Mouse (Mus musculus): ENCODE results near the gene Dst.

Gene Dst

DNA sequence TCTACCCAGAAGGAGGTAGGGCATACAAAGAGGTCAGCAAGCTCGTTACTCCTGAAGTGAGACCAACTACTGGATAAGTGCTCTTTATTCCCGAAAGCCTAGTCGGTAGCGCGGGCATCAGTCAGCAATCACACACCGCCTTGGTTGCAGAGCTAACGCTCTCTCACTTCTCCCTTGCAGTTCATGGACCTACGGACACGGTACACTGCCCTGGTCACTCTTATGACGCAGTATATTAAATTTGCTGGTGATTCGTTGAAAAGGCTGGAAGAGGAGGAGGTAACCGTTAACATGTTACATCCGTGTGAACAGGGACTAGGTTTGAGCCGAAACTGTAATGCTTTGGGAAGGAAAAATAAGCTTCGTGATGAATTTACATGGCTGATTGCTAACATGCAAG, 266.5 kb downstream of the Dst start:
- no peak for DNase-seq (ENCODE audit: low spot score in 2 of 2)

DNA sequence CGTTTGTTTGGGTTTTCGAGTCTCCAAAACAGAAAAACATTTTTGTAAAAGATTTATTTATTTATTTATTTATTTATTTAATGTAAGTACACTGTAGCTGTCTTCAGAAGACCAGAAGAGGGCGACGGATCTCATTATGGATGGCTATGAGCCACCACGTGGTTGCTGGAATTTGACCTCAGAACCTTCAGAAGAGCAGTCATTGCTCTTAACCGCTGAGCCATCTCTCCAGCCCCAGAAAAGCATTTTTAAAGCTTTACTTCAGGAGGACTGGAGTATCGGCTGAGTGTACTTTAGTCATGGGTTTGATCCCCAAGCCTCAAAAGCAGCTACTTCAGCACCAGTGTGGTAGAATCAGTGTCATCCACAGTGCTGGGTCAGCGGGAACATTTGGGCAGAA, 266.9 kb downstream of the Dst start:
- no peak for DNase-seq (ENCODE audit: low spot score in 2 of 2)

DNA sequence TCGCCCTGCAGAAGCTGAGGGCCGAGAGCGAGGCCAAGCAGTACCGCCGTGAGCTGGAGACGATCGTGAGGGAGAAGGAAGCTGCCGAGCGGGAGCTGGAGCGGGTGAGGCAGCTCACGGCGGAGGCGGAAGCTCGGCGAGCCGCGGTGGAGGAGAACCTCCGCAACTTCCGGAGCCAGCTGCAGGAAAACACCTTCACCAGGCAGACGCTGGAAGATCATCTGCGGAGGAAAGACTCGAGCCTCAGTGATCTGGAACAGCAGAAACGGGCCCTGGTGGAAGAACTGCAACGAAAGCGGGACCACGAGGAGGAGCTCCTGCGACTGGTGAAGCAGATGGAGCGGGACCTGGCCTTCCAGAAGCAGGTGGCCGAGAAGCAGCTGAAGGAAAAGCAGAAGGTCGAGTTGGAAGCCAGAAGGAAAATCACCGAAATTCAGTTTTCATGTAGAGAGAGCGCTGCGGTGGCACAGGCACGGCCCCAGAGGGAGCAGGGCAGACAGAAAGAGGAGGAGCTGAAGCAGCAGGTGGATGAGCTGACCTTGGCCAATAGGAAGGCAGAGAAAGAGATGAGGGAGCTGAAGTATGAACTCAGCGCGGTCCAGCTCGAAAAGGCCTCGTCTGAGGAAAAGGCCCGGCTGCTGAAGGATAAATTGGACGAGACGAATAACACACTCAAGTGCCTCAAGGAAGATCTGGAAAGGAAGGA, 270.1 kb downstream of the Dst start:
- no peak for DNase-seq (ENCODE audit: low spot score in 2 of 2)

DNA sequence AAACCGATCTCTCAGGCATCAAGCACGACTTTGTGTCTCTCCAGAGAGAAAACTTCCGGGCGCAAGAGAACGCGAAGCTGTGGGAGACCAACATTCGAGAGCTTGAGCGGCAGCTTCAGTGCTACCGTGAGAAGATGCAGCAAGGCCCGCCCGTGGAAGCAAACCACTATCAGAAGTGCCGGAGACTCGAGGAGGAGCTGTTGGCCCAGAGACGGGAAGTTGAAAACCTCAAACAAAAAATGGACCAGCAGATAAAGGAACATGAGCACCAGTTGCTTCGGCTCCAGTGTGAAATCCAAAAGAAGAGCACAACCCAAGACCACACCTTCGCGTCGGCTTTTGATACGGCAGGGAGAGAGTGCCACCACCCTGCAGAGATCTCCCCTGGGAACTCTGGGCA, 271.7 kb downstream of the Dst start:
- no peak for DNase-seq (ENCODE audit: low spot score in 2 of 2)

DNA sequence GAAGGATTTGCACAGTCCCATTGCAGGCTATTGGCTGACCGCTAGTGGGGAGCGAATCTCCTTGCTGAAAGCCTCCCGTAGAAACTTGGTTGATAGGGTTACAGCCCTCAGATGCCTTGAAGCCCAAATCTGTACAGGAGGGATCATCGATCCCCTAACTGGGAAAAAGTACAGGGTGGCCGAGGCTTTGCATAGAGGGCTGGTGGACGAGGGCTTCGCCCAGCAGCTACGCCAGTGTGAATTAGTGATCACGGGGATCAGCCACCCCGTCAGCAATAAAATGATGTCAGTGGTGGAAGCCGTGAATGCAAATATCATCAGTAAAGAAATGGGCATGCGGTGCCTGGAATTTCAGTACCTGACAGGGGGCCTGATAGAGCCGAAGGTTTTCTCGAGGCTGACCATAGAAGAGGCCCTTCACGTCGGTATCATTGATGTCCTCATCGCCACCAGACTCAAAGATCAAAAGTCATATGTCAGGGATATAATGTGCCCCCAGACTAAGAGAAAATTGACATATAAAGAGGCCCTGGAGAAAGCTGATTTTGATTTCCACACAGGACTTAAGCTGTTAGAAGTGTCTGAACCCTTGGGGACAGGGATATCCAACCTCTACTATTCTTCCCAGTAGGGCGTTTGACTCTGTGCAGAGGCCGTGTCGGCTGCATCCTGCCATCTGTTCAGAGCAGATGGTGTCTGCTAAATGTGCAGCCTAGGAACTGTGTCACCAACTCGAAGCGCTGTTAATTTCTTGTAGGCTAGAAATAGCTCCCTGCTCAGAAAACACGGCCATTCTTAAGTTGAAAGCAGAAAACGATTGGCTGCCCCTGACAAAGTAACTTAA, 274.6 kb downstream of the Dst start:
- DNase-seq (ENCODE audit: low spot score in 2 of 2) = no peak

DNA sequence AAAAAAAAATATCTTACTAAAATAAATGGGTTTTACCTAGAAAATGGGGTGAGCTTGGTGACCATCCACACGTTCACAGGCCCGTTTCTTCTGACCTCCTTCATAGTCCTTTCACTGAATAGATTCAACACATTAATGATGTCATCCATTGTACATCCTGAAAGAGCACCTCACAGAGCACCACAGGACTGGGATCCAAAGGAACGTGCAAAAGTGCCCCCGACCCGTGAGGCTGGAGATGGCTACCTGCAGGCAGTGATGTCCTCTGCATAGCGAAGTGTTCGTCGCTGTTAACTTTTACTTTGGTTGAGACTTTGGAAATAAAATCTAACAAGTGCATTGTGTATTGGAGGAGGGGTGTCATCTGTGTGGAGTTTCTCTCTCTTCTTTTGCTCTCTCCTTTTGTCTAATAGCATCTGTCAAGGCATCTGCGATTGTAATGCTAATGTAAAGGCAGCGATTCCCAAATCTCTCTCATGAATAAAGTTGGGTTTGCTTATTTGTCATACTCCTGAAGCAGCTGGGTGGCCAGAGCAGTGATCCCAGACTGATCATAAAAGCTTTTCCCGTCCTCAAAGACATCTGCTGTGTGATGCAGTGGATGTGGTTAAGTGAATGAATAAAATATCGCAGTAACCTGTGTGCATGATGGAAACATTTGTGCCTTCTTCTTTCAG, 275.4 kb downstream of the Dst start:
- no peak for DNase-seq (ENCODE audit: low spot score in 2 of 2)

- DNase-seq (ENCODE audit: low spot score in 2 of 2) = no peak
Observed at GRCm38 (mm10) chr1:34184266-34184665, 276.2 kb downstream of the Dst start.

DNA sequence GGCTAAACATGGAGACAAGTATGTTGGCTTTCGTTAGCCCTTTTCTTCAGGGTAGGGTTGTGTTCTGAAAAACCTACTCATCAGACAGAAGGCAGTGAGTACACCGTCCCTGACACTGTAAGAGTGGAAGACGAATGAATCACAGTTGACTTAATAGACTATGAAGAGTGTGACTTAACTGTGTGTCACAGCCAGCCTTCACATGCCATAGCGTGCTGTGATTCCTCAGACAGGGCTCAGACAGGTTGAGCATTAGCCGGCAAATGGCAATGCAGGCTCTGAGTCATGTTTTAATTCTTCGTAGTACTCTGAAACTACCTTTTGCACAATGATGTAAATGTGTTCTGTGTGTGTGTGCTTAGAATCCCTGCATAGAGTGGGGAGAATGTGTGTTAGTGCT, 278.0 kb downstream of the Dst start:
- no peak for DNase-seq (ENCODE audit: low spot score in 2 of 2)

GRCm38 (mm10) chr1:34187501-34187900, 279.5 kb downstream of the Dst start:
- no peak for DNase-seq (ENCODE audit: low spot score in 2 of 2)

GRCm38 (mm10) chr1:34188721-34189236, 280.8 kb downstream of the Dst start:
- no peak for DNase-seq (ENCODE audit: low spot score in 2 of 2)

- no peak for DNase-seq (ENCODE audit: low spot score in 2 of 2)
Observed at GRCm38 (mm10) chr1:34189318-34189717, 281.3 kb downstream of the Dst start.

- no peak for DNase-seq (ENCODE audit: low spot score in 2 of 2)
Observed at GRCm38 (mm10) chr1:34189970-34190369, 281.9 kb downstream of the Dst start.

- no peak for DNase-seq (ENCODE audit: low spot score in 2 of 2)
Observed at GRCm38 (mm10) chr1:34192174-34192573, 284.1 kb downstream of the Dst start.

DNA sequence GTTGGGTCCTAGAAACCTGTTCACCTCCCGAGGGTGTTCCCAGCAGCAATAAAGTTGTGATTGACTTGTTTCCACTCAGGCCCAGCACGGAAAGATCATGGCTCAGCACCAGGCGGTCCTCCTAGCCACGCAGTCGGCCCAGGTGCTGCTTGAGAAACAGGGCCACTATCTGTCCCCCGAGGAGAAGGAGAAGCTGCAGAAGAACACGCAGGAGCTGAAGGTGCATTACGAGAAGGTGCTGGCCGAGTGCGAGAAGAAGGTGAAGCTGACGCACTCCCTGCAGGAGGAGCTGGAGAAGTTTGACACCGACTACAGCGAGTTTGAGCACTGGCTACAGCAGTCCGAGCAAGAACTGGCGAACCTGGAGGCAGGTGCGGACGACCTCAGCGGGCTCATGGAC, 292.8 kb downstream of the Dst start:
- no peak for DNase-seq (ENCODE audit: low spot score in 2 of 2)

DNA sequence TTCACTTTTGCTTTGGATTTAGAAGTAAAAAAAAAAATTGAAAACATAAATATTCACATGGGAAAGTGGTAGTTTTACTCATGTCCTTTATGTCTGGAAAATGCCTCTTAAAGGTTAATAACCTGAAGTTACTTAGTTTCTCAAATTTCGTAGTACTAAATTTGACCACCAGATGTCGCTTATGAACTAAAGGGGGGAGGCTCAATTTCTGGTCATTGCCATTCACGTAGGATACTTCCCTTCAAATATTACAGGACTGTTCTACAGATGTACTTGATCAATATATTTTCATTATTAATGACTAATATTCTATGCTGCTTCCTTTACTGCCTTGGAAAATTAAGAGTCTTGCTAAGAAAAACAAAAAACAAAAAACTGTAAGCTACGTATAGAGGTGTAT, 293.5 kb downstream of the Dst start:
- no peak for DNase-seq (ENCODE audit: low spot score in 2 of 2)

GRCm38 (mm10) chr1:34211704-34212103, 303.7 kb downstream of the Dst start:
- no peak for DNase-seq (ENCODE audit: low spot score in 2 of 2)

- no peak for DNase-seq (ENCODE audit: low spot score in 2 of 2)
Observed at GRCm38 (mm10) chr1:34216456-34216855, 308.4 kb downstream of the Dst start.

DNA sequence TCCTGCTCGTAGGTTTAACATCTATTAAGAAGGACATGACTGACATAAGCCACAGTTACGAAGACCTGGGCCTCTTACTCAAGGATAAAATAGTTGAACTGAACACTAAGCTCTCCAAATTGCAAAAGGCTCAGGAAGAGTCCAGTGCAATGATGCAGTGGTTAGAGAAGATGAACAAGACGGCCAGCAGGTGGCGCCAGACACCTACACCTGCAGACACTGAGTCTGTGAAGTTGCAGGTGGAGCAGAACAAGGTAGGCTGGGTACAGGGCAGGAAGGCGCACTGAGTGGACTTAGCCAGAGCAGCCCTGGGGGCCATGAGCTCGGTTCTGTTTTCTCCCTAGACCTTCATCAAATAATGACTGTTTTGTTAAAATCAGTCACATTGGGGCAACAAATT, 310.3 kb downstream of the Dst start:
- peak; percentile 53 to 66 for DNase-seq (ENCODE audit: low spot score in 2 of 2)

DNA sequence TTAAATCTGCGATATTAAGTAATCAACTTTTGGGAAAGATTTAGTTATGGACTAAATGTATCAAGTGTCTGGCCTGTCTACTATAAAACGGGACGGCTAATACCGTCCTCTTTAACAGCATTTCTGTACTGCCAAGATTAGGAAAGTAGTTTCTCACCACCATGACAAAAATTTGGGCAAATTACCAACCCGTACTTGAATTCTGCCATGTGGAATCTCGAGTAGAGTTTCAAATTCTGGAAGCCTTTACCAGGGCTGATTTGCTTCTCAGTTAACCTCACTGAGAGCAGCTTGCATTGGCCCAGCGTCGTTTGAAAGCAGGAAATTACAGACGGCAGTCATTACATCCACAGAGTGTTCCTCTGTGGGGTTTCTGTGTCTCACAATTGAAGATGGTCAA, 310.8 kb downstream of the Dst start:
- DNase-seq (ENCODE audit: low spot score in 2 of 2) = no peak

- DNase-seq (ENCODE audit: low spot score in 2 of 2) = no peak
Observed at GRCm38 (mm10) chr1:34220094-34220601, 312.1 kb downstream of the Dst start.

GRCm38 (mm10) chr1:34223866-34224265, 315.8 kb downstream of the Dst start:
- no peak for DNase-seq (ENCODE audit: low spot score in 2 of 2)

DNA sequence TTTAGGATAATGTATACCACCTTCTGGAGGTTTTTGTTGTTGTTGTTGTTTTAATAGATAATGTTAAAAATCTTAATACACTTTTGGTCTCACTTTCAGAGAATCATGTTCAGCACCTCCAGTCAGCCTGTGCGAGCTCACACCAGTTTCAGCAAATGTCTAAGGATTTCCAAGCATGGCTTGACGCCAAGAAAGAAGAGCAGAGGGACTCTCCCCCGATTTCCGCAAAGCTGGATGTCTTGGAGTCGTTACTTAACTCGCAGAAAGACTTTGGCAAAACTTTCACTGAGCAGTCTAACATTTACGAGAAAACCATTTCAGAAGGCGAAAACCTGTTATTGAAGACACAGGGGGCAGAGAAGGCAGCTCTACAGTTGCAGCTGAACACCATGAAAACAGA, 319.7 kb downstream of the Dst start:
- DNase-seq (ENCODE audit: low spot score in 2 of 2) = no peak

Measured in spleen, postnatal 36 days (tissue).